Mouse (Mus musculus) liver, embryonic 11.5 days (tissue): ENCODE measurements around the gene Actl10. TPM values are rescaled to one million over a fixed set of nuclear protein-coding genes. Genes with fewer than 3 reads are reported as not detected.

Experiments
- ATAC-seq: fragments of 200-750 bp; cut with Nextera tagmentation; replicated peaks from 2 replicates; pipeline ENCODE4 v1.8.0; 2017; ENCODE audit warnings: moderate number of reproducible peaks, mild to moderate bottlenecking, moderate TSS enrichment, moderate library complexity; ENCODE audit not compliant: low FRiP score
- DNase-seq: peaks from one replicate; pipeline ENCODE4 v3.0.0-alpha.2; 2017; ENCODE audit warnings: low spot score
- H3K27ac ChIP-seq: fragments of 300-500 bp; sonication (generic); 2 replicates; pipeline ENCODE4 v1.5.1; 2014; ENCODE audit warnings: mild to moderate bottlenecking, low read depth, low read length, control low read depth
- H3K27me3 ChIP-seq: fragments of 300-500 bp; sonication (generic); replicated peaks from 2 replicates; pipeline ENCODE4 v1.6.1; 2014; ENCODE audit warnings: low read length, mixed read lengths; ENCODE audit not compliant: control insufficient read depth, insufficient read depth
- H3K36me3 ChIP-seq: fragments of 300-500 bp; sonication (generic); 2 replicates; pipeline ENCODE4 v1.6.1; 2014; ENCODE audit warnings: mild to moderate bottlenecking, low read length, moderate library complexity, mixed read lengths; ENCODE audit not compliant: control insufficient read depth, insufficient read depth
- H3K4me1 ChIP-seq: fragments of 300-500 bp; sonication (generic); replicated peaks from 2 replicates; pipeline ENCODE4 v1.6.1; 2014; ENCODE audit warnings: low read length, mixed read lengths; ENCODE audit not compliant: control insufficient read depth, insufficient read depth
- H3K4me2 ChIP-seq: fragments of 300-500 bp; sonication (generic); 2 replicates; pipeline ENCODE4 v1.6.1; 2014; ENCODE audit warnings: mild to moderate bottlenecking, control low read depth, moderate library complexity
- H3K4me3 ChIP-seq: fragments of 300-500 bp; sonication (generic); 2 replicates; pipeline ENCODE4 v1.5.1; 2014; ENCODE audit warnings: low read depth, low read length, control low read depth
- H3K9ac ChIP-seq: fragments of 300-500 bp; sonication (generic); 2 replicates; pipeline ENCODE4 v1.6.1; 2014; ENCODE audit warnings: low read depth, low read length, control low read depth
- H3K9me3 ChIP-seq: fragments of 300-500 bp; sonication (generic); 2 replicates; pipeline ENCODE4 v1.6.1; 2016; ENCODE audit warnings: low read length, inconsistent platforms, mixed read lengths; ENCODE audit not compliant: control insufficient read depth
- WGBS: fragments of 180-500 bp; shearing (Covaris S2); extraction: QIAGEN DNeasy Blood & Tissue Kit; methylation state at CpG from one replicate; pipeline ENCODE4 v1.1.7; 2014; 5-methylcytosine and 5-hydroxymethylcytosine counted together
- polyA plus RNA-seq: library from polyadenylated mRNA; unstranded; fragments of >200 nt; fragmentation: Nextera tagmentation; extraction: Ambion mirVana; gene quantifications from 2 replicates; pipeline ENCODE4 v1.2.1, GENCODE M21; 2014

Gene Actl10
- polyA plus RNA-seq, 1 experiment from 2014 or later: 0.25 TPM

- no peak overlapping the region for H3K9ac ChIP-seq
- H3K4me3 ChIP-seq: no peak overlapping the region
- H3K27ac ChIP-seq: no peak overlapping the region
- ATAC-seq (no peak), DNase-seq (no peak)
- no peaks in the 10 kb centered on the region for H3K36me3 ChIP-seq
- no peaks in the 10 kb centered on the region for H3K27me3 ChIP-seq
- no peaks in the 10 kb centered on the region for H3K9me3 ChIP-seq
- 0 out of 2 replicates have a peak, but pooled peaks cover under 1% of the 10 kb centered on the region for H3K4me1 ChIP-seq
- no peak overlapping the region for H3K4me2 ChIP-seq
- 91% methylated on average over 6 of the region's 6 CpGs for WGBS
Measured at GRCm38 (mm10) chr2:154577744-154578067, 26.1 kb downstream of the Actl10 start.

GRCm38 (mm10) chr2:154580586-154580985 lies 29.0 kb downstream of the Actl10 start:
- H3K9ac ChIP-seq: no peak overlapping the region
- DNase-seq: no peak
- H3K27me3 ChIP-seq: no peaks in the 10 kb centered on the region
- H3K4me1 ChIP-seq: peaks cover 19% of the 10 kb centered on the region
- H3K4me3 ChIP-seq: no peak overlapping the region
- H3K36me3 ChIP-seq: no peaks in the 10 kb centered on the region
- 84% methylated on average over 8 of the region's 8 CpGs for WGBS
- no peak overlapping the region for H3K4me2 ChIP-seq
- no peaks in the 10 kb centered on the region for H3K9me3 ChIP-seq
- no peak overlapping the region for H3K27ac ChIP-seq
- no peak for ATAC-seq

GRCm38 (mm10) chr2:154581421-154581820 lies 29.8 kb downstream of the Actl10 start:
- ATAC-seq (no peak), DNase-seq (no peak)
- WGBS: 88% methylated on average over 1 of the region's 1 CpGs
- H3K4me2 ChIP-seq: no peak overlapping the region
- no peaks in the 10 kb centered on the region for H3K9me3 ChIP-seq
- H3K4me3 ChIP-seq: no peak overlapping the region
- no peaks in the 10 kb centered on the region for H3K36me3 ChIP-seq
- peaks cover 19% of the 10 kb centered on the region for H3K4me1 ChIP-seq
- no peaks in the 10 kb centered on the region for H3K27me3 ChIP-seq
- no peak overlapping the region for H3K27ac ChIP-seq
- no peak overlapping the region for H3K9ac ChIP-seq

GRCm38 (mm10) chr2:154583906-154584872 lies 32.6 kb downstream of the Actl10 start:
- H3K36me3 ChIP-seq: no peaks in the 10 kb centered on the region
- DNase-seq: no peak
- H3K4me1 ChIP-seq: peaks cover 19% of the 10 kb centered on the region
- ATAC-seq: peak; percentile 58; the same call in 1 of the 2 replicates
- H3K4me2 ChIP-seq: no peak overlapping the region
- H3K9me3 ChIP-seq: no peaks in the 10 kb centered on the region
- H3K9ac ChIP-seq: no peak overlapping the region
- 59% methylated on average over 15 of the region's 15 CpGs for WGBS
- peak overlapping the region; percentile 39; the same call in 1 of the 2 replicates for H3K27ac ChIP-seq
- H3K27me3 ChIP-seq: no peaks in the 10 kb centered on the region
- no peak overlapping the region for H3K4me3 ChIP-seq

- no peaks in the 10 kb centered on the region for H3K36me3 ChIP-seq
- no peak overlapping the region for H3K9ac ChIP-seq
- H3K27ac ChIP-seq: no peak overlapping the region
- H3K9me3 ChIP-seq: no peaks in the 10 kb centered on the region
- 72% methylated on average over 17 of the region's 17 CpGs for WGBS
- no peaks in the 10 kb centered on the region for H3K27me3 ChIP-seq
- no peak overlapping the region for H3K4me2 ChIP-seq
- H3K4me3 ChIP-seq: no peak overlapping the region
- DNase-seq (no peak), ATAC-seq (no peak)
- peaks cover 19% of the 10 kb centered on the region for H3K4me1 ChIP-seq
Measured at GRCm38 (mm10) chr2:154584931-154585601, 33.5 kb downstream of the Actl10 start.

GRCm38 (mm10) chr2:154586405-154586804 lies 34.8 kb downstream of the Actl10 start:
- Histone ChIP-seq H3K4me1 (peaks cover 19% of the 10 kb centered on the region), H3K4me2 (no peak overlapping the region), H3K4me3 (no peak overlapping the region), H3K27me3 (no peaks in the 10 kb centered on the region), H3K36me3 (no peaks in the 10 kb centered on the region), H3K27ac (no peak overlapping the region), H3K9ac (no peak overlapping the region), H3K9me3 (no peaks in the 10 kb centered on the region)
- WGBS: 71% methylated on average over 5 of the region's 5 CpGs
- DNase-seq: no peak
- no peak; the same call in 1 of the 2 replicates for ATAC-seq

- Histone ChIP-seq H3K9ac (no peak overlapping the region), H3K27ac (no peak overlapping the region), H3K36me3 (0 out of 2 replicates have a peak, but pooled peaks cover 2% of the 10 kb centered on the region), H3K4me3 (no peak overlapping the region), H3K4me1 (peaks cover 8% of the 10 kb centered on the region), H3K4me2 (no peak overlapping the region), H3K9me3 (no peaks in the 10 kb centered on the region), H3K27me3 (no peaks in the 10 kb centered on the region)
- DNase-seq (no peak), ATAC-seq (no peak)
- 90% methylated on average over 4 of the region's 4 CpGs for WGBS
Measured at GRCm38 (mm10) chr2:154589051-154589450, 37.5 kb downstream of the Actl10 start.

GRCm38 (mm10) chr2:154591239-154591638 lies 39.7 kb downstream of the Actl10 start:
- no peak overlapping the region for H3K4me2 ChIP-seq
- H3K4me3 ChIP-seq: no peak overlapping the region
- no peaks in the 10 kb centered on the region for H3K9me3 ChIP-seq
- 0 out of 2 replicates have a peak, but pooled peaks cover 2% of the 10 kb centered on the region for H3K36me3 ChIP-seq
- whole genome bisulfite sequencing: 82% methylated on average over 3 of the region's 3 CpGs
- ATAC-seq: no peak
- no peak overlapping the region for H3K9ac ChIP-seq
- no peak overlapping the region for H3K27ac ChIP-seq
- no peaks in the 10 kb centered on the region for H3K27me3 ChIP-seq
- no peak for DNase-seq
- H3K4me1 ChIP-seq: no peaks in the 10 kb centered on the region
